Mouse (Mus musculus) central nervous system, embryonic 14 days (tissue): Measurements from ENCODE around the gene Lat. TPM values are rescaled to one million over a fixed set of nuclear protein-coding genes. Genes with fewer than 3 reads are reported as not detected.

Experiments used
- polyA plus RNA-seq: library from polyadenylated mRNA; depleted of rRNA; stranded (reverse); fragments of >200 nt; gene quantifications from 2 replicates; pipeline ENCODE4 v1.2.3, GENCODE M21; 2012; rRNA removed

Gene Lat
- 2.3 and 3.1 TPM in 2 replicates for polyA plus RNA-seq

GRCm38 (mm10) chr7:126369393-126369792 is at the start of gene Lat:
TSS of gene Lat (minus strand) at chr7:126369570.

GRCm38 (mm10) chr7:126414725-126415124 is 45.4 kb upstream of the Lat start, which contains the start of gene Cd19:
TSS of gene Cd19 (minus strand) at chr7:126414889.

GRCm38 (mm10) chr7:126396298-126397119 is 27.1 kb upstream of the Lat start, which contains the start of gene Nfatc2ip:
TSS of gene Nfatc2ip (minus strand) at chr7:126396737.

GRCm38 (mm10) chr7:126377278-126378158 is 8.1 kb upstream of the Lat start, which contains the start of gene Spns1:
TSS of gene Spns1 (minus strand) at chr7:126377450.

Other genes starting within 250 kb of the Lat start
- gene Xpo6, start 169.1 kb downstream of the Lat start, polyA plus RNA-seq: 159 and 193 TPM in 2 replicates
- 308 and 368 TPM in 2 replicates for gene Sbk1, start 97.0 kb downstream of the Lat start, polyA plus RNA-seq
- gene Spns1, start 7.9 kb upstream of the Lat start, polyA plus RNA-seq: 169 and 177 TPM in 2 replicates
- 12.3 and 14.0 TPM in 2 replicates for gene Nfatc2ip, start 27.2 kb upstream of the Lat start, polyA plus RNA-seq
- 0.06 and 0.09 TPM in 2 replicates for gene Cd19, start 45.3 kb upstream of the Lat start, polyA plus RNA-seq
- 25.2 and 30.6 TPM in 2 replicates for gene Rabep2, start 59.2 kb upstream of the Lat start, polyA plus RNA-seq
- gene Atp2a1, start 93.5 kb upstream of the Lat start, polyA plus RNA-seq: 0.54 and 17.8 TPM in 2 replicates
- gene Sh2b1, start 105.9 kb upstream of the Lat start, polyA plus RNA-seq: 84.3 and 86.1 TPM in 2 replicates
- 113 and 115 TPM in 2 replicates for gene Tufm, start 117.8 kb upstream of the Lat start, polyA plus RNA-seq
- gene Atxn2l, start 133.9 kb upstream of the Lat start, polyA plus RNA-seq: 171 and 200 TPM in 2 replicates
- gene Eif3c, start 196.8 kb upstream of the Lat start, polyA plus RNA-seq: 129 and 135 TPM in 2 replicates
- gene Apobr, start 215.4 kb upstream of the Lat start, polyA plus RNA-seq: 0.49 and 0.66 TPM in 2 replicates
- 49.6 and 55.6 TPM in 2 replicates for gene Cln3, start 216.2 kb upstream of the Lat start, polyA plus RNA-seq
- gene Il27, start 225.4 kb upstream of the Lat start, polyA plus RNA-seq: 0.11 TPM in 1 of 2 replicates, not detected in the other